17 mouse cellular contexts compared by ENCODE assay signal in the genomic region with DNA sequence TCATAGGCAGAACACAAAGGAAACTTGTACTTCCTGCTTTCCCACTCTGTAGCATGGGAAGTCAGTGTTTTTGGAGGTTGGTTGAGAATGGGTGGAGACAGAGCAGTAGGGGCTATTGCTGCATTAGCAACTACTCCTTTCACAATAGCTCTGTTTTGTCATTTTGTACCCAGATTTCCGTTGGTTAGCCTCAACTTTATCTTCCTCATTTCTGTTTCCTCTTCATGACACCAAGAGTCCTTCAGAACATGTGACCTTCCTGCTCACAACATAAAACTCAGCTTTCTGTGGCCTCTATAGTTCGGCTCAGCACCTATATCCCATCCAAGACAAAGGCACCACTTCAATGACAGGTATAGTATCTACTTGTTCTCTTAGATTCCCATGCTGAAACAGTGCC. TPM values are rescaled to one million over a fixed set of nuclear protein-coding genes. Genes with fewer than 3 reads are reported as not detected.
DNase-seq lines count a peak whose midpoint lies in the region; ATAC-seq lines count a peak whose summit lies in the region.
"Had no signal": no experiment of that assay in that cellular context is flagged by ENCODE, and none has a peak within 500 bp of the region (broad histone marks: within the 10 kb centered on the region; RNA-seq: fewer than 3 reads in every experiment).

No protein-coding gene starts in this region.

- H3K9me3 ChIP-seq in heart, embryonic 11.5 days (replicated peaks; ENCODE audit: control insufficient read depth, low read length) = no peaks in the 10 kb centered on the region
- no peaks in the 10 kb centered on the region for H3K9me3 ChIP-seq in megakaryocyte, embryonic 14.5 days
- H3K9me3 ChIP-seq: heart, embryonic 15.5 days; neural tube, embryonic 12.5 days had no signal

- no peak overlapping the region for H3K4me2 ChIP-seq in heart, embryonic 11.5 days
- H3K4me2 ChIP-seq: heart, embryonic 15.5 days; midbrain, embryonic 11.5 days; neural tube, embryonic 12.5 days had no signal

- DNase-seq in heart, postnatal 10 days = peak; percentile 4
- peak; percentile 19 to 21 for DNase-seq in B cell, adult 2 months
- no peak for DNase-seq in embryo, embryonic 9.5 days (ENCODE audit: extremely low spot score)
- DNase-seq in adrenal gland, postnatal 10 days = no peak
- no peak for DNase-seq in gastrocnemius, postnatal 36 days
- DNase-seq: cerebellum, postnatal 25 days; left cerebral cortex, postnatal 4 days had no signal

- no peak overlapping the region for H3K27ac ChIP-seq in heart, embryonic 11.5 days (ENCODE audit: low read depth, low read length)
- H3K27ac ChIP-seq: heart, embryonic 15.5 days; neural tube, embryonic 12.5 days had no signal

- no peak for ATAC-seq in heart, embryonic 11.5 days (replicated peaks; ENCODE audit: insufficient number of reproducible peaks, low FRiP score, low TSS enrichment)
- peak; percentile 89 for ATAC-seq in common myeloid progenitor, adult 5-6 weeks (replicated peaks; ENCODE audit: low read depth, poor library complexity, severe bottlenecking)
- ATAC-seq: CD4-positive, CD25-positive, alpha-beta regulatory T cell, adult 4 months; inflammation-experienced regulatory T-cells, adult 6 months had no signal

- no peaks in the 10 kb centered on the region for H3K27me3 ChIP-seq in heart, embryonic 11.5 days (ENCODE audit: control insufficient read depth, insufficient read depth, low read length)
- peaks cover 2% of the 10 kb centered on the region for H3K27me3 ChIP-seq in megakaryocyte, embryonic 14.5 days (replicated peaks)
- H3K27me3 ChIP-seq: heart, embryonic 15.5 days; neural tube, embryonic 12.5 days had no signal

- no peaks in the 10 kb centered on the region for H3K36me3 ChIP-seq in heart, embryonic 11.5 days (ENCODE audit: control insufficient read depth, insufficient read depth, low read length)
- peaks cover 34% of the 10 kb centered on the region for H3K36me3 ChIP-seq in megakaryocyte, embryonic 14.5 days (replicated peaks; ENCODE audit: low read length)
- H3K36me3 ChIP-seq: heart, embryonic 15.5 days; neural tube, embryonic 12.5 days had no signal

- H3K4me3 ChIP-seq in heart, embryonic 11.5 days (ENCODE audit: low read depth, low read length) = no peak overlapping the region
- H3K4me3 ChIP-seq in megakaryocyte, embryonic 14.5 days (replicated peaks) = peak overlapping the region; percentile 89
- H3K4me3 ChIP-seq: erythroblast, embryonic 14.5 days; heart, embryonic 15.5 days; neural tube, embryonic 12.5 days had no signal

- no peaks in the 10 kb centered on the region for H3K4me1 ChIP-seq in heart, embryonic 11.5 days (ENCODE audit: control insufficient read depth, insufficient read depth, low read length)
- peaks cover 17% of the 10 kb centered on the region; the same call in 1 of the 2 replicates for H3K4me1 ChIP-seq in megakaryocyte, embryonic 14.5 days
- H3K4me1 ChIP-seq: heart, embryonic 15.5 days; neural tube, embryonic 12.5 days had no signal

- intact Hi-C loops in heart, postnatal 10 days (cut with DNase I) = loop anchor here (5.0 kb wide), 2 partner anchors 48 to 363 kb away; no protein-coding TSS in a partner anchor
- intact Hi-C loops in gastrocnemius, postnatal 36 days (cut with DNase I) = no loop called here

- 69% methylated on average over 2 of the region's 2 CpGs for WGBS in heart, embryonic 11.5 days (ENCODE audit: insufficient replicate concordance)

- H3K9ac ChIP-seq in heart, embryonic 11.5 days (ENCODE audit: low read depth, low read length) = no peak overlapping the region
- H3K9ac ChIP-seq: heart, embryonic 15.5 days; neural tube, embryonic 12.5 days had no signal

RNA-seq across cellular contexts. Expression of gene Vsig4, which starts 53.6 kb away (rescaled TPM):
- under 1 TPM; 0.29 to 0.42 TPM for total RNA-seq in heart, postnatal 10 days (2021)
- not detected in 2 replicates for polyA plus RNA-seq in heart, embryonic 11.5 days (2014; fragmentation: Nextera tagmentation; extraction: Ambion mirVana)
- total RNA-seq in common myeloid progenitor, adult 5-6 weeks (2017) = 0.49 TPM in 1 of 2 replicates, not detected in the other
- polyA plus RNA-seq in megakaryocyte, embryonic 14.5 days (2012; ENCODE audit: insufficient read depth, low replicate concordance) = not detected in 2 replicates
- 1 to 10 TPM; 2.8 to 8.4 TPM for total RNA-seq in adrenal gland, postnatal 10 days (2021)
- total RNA-seq in gastrocnemius, postnatal 36 days (2021) = not detected
- total RNA-seq: left cerebral cortex, postnatal 4 days had no signal
- polyA plus RNA-seq: brain, embryonic 14.5 days; CD4-positive, CD25-positive, alpha-beta regulatory T cell, adult 4 months; erythroblast, embryonic 14.5 days; inflammation-experienced regulatory T-cells, adult 6 months; midbrain, embryonic 11.5 days; neural tube, embryonic 12.5 days had no signal

Comparison
In these comparisons a context has a peak if more than half of its experiments do, and no peak if none do; other contexts are left out.
1. DNase-seq: peak in heart, postnatal 10 days (2 of 2) and B cell, adult 2 months (2 of 2); none in embryo, embryonic 9.5 days (single experiment), adrenal gland, postnatal 10 days (single experiment) and gastrocnemius, postnatal 36 days (0 of 2).